Mouse (Mus musculus) macrophage (primary cell): Measurements from ENCODE around the gene Cyp4a10. TPM values are rescaled to one million over a fixed set of nuclear protein-coding genes. Genes with fewer than 3 reads are reported as not detected.
"Not testable (repeated sequence)": the region's sequence is repeated elsewhere in the genome, so short reads cannot be mapped to it uniquely, and the experiment has no call there.

ENCODE experiments used
- H3K27ac ChIP-seq: fragments of 350-480 bp; formaldehyde crosslinking; 2 replicates; pipeline ENCODE4 v1.9.0; 2021
- H3K36me3 ChIP-seq: fragments of 350-480 bp; formaldehyde crosslinking; 2 replicates; pipeline ENCODE4 v1.9.0; 2021; ENCODE audit errors: inconsistent target
- H3K4me3 ChIP-seq: fragments of 350-480 bp; formaldehyde crosslinking; 2 replicates; pipeline ENCODE4 v1.9.0; 2021; ENCODE audit errors: inconsistent target
- H3K79me2 ChIP-seq: fragments of 350-480 bp; formaldehyde crosslinking; 2 replicates; pipeline ENCODE4 v1.9.0; 2021; ENCODE audit errors: inconsistent target
- WGBS: methylation state at CpG from one replicate; pipeline ENCODE4 v1.1.7; 2026; ENCODE audit warnings: inconsistent platforms; ENCODE audit not compliant: missing documents; 5-methylcytosine and 5-hydroxymethylcytosine counted together
- polyA plus RNA-seq: library from polyadenylated mRNA; stranded (reverse); fragments of 250-400 nt; gene quantifications from 3 replicates; pipeline ENCODE4 v1.2.4, GENCODE M21; 2018; ENCODE audit warnings: inconsistent platforms

Gene Cyp4a10
- polyA plus RNA-seq, 1 experiment from 2014 or later, result not detected

DNA sequence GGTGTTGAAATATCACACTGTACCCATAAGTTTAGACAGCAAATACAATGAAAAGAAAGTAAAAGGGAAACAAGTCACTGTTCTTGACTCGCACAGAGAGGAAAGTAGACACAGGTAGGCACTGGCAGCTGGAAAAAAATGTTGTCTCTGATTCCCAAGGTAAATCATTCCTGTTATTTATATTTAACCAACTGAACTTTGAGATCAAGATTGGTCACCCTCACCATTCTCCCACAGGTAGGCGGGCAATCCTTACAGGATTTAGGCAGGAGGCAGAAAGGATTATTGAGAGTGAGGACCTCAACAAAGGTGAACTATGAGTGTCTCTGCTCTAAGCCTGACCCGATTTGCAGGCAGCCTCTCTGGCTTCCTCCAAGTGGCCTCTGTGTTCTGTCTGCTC, 45.3 kb downstream of the Cyp4a10 start, which contains the start of gene Cyp4a31:
TSS of gene Cyp4a31 (plus strand) at position 249 of the 400 bp plus-strand sequence.
- H3K36me3 ChIP-seq, result no peaks in the 10 kb centered on the region
- no peak within 1 kb of the TSS for H3K27ac ChIP-seq
- WGBS, result 92% methylated on average over 3 of the region's 3 CpGs
- H3K4me3 ChIP-seq, result no peak within 1 kb of the TSS
- H3K79me2 ChIP-seq, result no peaks in the 10 kb centered on the region

DNA sequence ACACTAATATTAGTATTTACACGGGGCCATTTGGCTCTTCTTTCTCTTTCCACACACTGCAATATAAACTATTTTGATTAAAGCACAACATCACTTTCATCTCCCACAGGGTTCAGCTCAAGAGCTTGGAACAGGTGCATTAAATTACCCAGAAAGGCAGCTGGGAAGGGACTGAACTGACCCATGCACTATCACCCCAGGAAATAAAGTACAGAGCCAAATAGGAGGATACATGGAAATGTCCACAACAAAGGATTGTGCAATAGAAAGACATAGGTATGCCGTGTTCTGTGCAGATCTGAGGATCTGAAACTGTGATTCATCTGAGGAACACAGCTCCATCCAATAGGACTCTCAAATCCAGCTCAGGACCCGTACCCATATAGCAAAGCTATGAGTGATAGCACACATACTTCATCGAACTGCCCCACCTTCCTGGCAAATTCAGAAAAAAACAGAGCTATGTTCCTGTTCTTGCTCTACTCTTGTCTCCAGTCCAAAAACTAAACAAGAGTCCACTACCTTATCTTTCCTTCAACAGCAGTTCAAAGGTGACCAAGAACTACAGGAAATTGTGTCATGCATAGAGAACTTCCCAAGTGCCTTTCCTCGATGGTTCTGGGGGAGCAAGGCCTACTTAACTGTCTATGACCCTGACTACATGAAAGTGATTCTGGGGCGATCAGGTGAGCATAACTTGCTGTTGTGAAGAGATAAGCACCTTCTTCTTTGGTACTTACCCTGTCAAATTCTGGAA, 46.6 kb downstream of the Cyp4a10 start:
- not testable (repeated sequence) for H3K27ac ChIP-seq, H3K79me2 ChIP-seq, H3K4me3 ChIP-seq, H3K36me3 ChIP-seq
- 67% methylated on average over 4 of the region's 6 CpGs for WGBS

DNA sequence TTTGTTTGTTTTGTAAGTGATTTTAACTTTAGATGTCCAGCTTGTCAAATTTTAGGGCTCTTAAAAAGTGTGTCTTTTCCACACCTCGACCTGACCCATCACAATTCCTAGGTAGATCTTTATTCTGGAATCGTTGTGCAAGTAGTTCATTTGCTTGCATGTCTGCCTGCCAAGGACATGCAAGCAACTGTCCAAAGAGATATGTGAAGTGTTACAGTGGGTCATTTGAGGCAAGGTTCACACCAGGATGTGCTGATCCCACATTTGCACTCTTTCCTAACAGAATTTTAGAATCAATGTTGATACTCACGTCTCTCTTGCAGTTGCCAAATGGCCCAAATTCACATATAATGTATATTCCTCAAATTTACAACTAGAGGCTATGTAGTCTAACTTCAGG, 57.2 kb downstream of the Cyp4a10 start:
- Histone ChIP-seq H3K4me3 (no peak overlapping the region), H3K79me2 (no peaks in the 10 kb centered on the region), H3K36me3 (no peaks in the 10 kb centered on the region), H3K27ac (no peak overlapping the region)
- 91% methylated on average over 3 of the region's 3 CpGs for WGBS

DNA sequence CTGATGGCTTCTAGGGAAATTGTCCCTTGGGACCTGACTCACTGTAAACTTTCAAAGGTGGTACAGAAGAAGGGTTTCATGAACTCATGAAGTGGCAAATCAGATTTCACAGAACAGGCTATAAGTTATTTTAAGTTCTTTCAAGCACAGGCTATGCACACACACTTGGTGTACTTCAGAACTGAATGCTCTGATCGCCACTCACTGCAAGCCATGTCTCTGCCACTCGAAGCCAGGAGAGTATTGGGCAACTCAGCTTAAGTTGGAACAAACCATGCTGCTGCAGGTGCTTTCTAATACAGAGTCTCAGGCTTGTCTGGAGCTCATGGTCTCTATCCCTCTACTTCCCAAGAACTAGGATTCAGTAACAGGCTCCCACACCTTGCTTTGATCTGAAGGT, 57.7 kb downstream of the Cyp4a10 start:
- no peaks in the 10 kb centered on the region for H3K79me2 ChIP-seq
- no peak overlapping the region for H3K4me3 ChIP-seq
- WGBS, result 77% methylated on average over 2 of the region's 2 CpGs
- H3K36me3 ChIP-seq, result no peaks in the 10 kb centered on the region
- no peak overlapping the region for H3K27ac ChIP-seq

DNA sequence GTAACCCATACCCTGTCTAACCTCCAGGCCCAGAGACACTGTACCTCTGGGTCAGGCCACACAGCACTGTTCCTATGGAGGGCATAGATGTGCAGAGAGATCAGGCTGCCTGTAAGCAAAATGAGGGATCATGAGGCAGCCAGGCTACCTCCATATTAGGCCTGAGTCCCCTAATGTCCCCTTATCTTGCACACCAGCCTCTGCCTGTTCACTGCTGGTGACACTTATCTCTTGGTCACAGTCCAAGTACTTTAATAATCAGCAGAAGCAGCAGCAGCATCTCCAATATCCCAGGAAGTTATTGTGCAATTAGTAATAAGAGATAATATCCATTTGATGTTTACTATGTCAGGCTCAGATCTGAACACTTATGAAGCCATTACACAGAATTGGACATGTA, 65.0 kb downstream of the Cyp4a10 start:
- Histone ChIP-seq H3K27ac (no peak overlapping the region), H3K4me3 (no peak overlapping the region), H3K79me2 (no peaks in the 10 kb centered on the region), H3K36me3 (no peaks in the 10 kb centered on the region)

Other genes starting within 250 kb of the Cyp4a10 start
- gene Cyp4a12a, start 219.2 kb upstream of the Cyp4a10 start, polyA plus RNA-seq, result not detected in 3 replicates
- not detected in 3 replicates for gene Cyp4a12b, start 106.6 kb upstream of the Cyp4a10 start, polyA plus RNA-seq
- gene Cyp4a30b, start 65.7 kb upstream of the Cyp4a10 start, polyA plus RNA-seq, result not detected in 3 replicates
- not detected in 3 replicates for gene Cyp4a14, start 22.1 kb upstream of the Cyp4a10 start, polyA plus RNA-seq
- gene Cyp4a31, start 45.4 kb downstream of the Cyp4a10 start, polyA plus RNA-seq, result not detected in 3 replicates
- not detected in 3 replicates for gene Cyp4a32, start 82.7 kb downstream of the Cyp4a10 start, polyA plus RNA-seq
- not detected in 3 replicates for gene Cyp4b1, start 129.5 kb downstream of the Cyp4a10 start, polyA plus RNA-seq
- 35.0 to 37.4 TPM (median 35.5 TPM) in 3 replicates for gene Efcab14, start 219.5 kb downstream of the Cyp4a10 start, polyA plus RNA-seq